Mouse (Mus musculus) forebrain, embryonic 15.5 days (tissue): ENCODE results near the gene Tigar. TPM values are rescaled to one million over a fixed set of nuclear protein-coding genes. Genes with fewer than 3 reads are reported as not detected.

Experiments used
- ATAC-seq: fragments of 200-750 bp; cut with Nextera tagmentation; replicated peaks from 2 replicates; pipeline ENCODE4 v1.8.0; 2017; ENCODE audit warnings: mild to moderate bottlenecking, moderate TSS enrichment, moderate library complexity
- H3K27ac ChIP-seq: fragments of 300-500 bp; sonication (generic); replicated peaks from 2 replicates; pipeline ENCODE4 v1.5.1; 2015; ENCODE audit warnings: mild to moderate bottlenecking, inconsistent platforms
- H3K27me3 ChIP-seq: fragments of 300-500 bp; sonication (generic); 2 replicates; pipeline ENCODE4 v1.6.1; 2015; ENCODE audit warnings: inconsistent platforms
- H3K36me3 ChIP-seq: fragments of 300-500 bp; sonication (generic); 2 replicates; pipeline ENCODE4 v1.6.1; 2015; ENCODE audit warnings: mild to moderate bottlenecking, inconsistent platforms
- H3K4me1 ChIP-seq: fragments of 300-500 bp; sonication (generic); 2 replicates; pipeline ENCODE4 v1.6.1; 2015; ENCODE audit warnings: inconsistent platforms
- H3K4me2 ChIP-seq: fragments of 300-500 bp; sonication (generic); replicated peaks from 2 replicates; pipeline ENCODE4 v1.6.1; 2015; ENCODE audit warnings: mild to moderate bottlenecking, inconsistent platforms
- H3K4me3 ChIP-seq: fragments of 300-500 bp; sonication (generic); 2 replicates; pipeline ENCODE4 v1.5.1; 2015; ENCODE audit warnings: mild to moderate bottlenecking, inconsistent platforms
- H3K9ac ChIP-seq: fragments of 300-500 bp; sonication (generic); replicated peaks from 2 replicates; pipeline ENCODE4 v1.6.1; 2015; ENCODE audit warnings: mild to moderate bottlenecking, inconsistent platforms
- H3K9me3 ChIP-seq: fragments of 300-500 bp; sonication (generic); 2 replicates; pipeline ENCODE4 v1.6.1; 2016; ENCODE audit warnings: inconsistent platforms
- WGBS: fragments of 180-500 bp; shearing (Covaris S2); methylation state at CpG from one replicate; pipeline ENCODE4 v1.1.7; 2015; ENCODE audit warnings: mixed read lengths; 5-methylcytosine and 5-hydroxymethylcytosine counted together
- polyA plus RNA-seq: library from polyadenylated mRNA; unstranded; fragments of >200 nt; fragmentation: Nextera tagmentation; extraction: Ambion mirVana; gene quantifications from 2 replicates; pipeline ENCODE4 v1.2.1, GENCODE M21; 2015

The Tigar gene
- polyA plus RNA-seq, 1 experiment from 2014 or later, result 10.0 TPM

DNA sequence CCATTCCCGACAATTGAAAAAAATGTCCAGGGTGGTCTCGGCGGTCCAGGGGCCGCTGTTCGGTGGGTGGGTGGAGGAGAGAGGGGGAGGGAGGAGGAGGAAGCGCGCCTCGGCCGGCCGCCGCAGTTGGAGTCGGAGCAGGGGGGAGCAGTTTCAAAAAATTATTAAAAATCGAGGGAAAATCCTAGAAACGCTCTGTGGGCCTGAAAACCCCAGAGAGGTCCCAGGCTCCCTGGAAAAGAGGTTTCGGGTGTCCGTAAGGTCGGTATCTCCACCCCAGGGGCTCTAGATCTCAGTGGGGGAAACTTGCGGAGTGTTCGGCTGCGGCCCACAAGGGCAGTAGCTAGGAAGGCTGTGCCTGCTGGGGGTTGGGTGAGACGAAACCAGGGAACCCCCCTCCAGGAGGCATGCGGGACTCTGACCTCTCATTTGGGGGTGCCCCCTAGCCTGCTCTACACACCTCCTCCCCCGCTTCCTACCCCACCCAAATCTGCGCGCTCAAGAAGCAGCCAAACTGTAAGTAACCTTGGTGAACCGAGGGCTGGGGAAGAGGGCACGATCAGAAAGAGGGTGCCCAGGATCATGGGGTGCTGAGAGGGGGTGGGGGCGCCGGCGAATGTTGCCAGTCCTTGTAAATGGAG, 40.1 kb upstream of the Tigar start:
- no peak for ATAC-seq
- peak overlapping the region; percentile 83 for H3K4me2 ChIP-seq
- peak overlapping the region; percentile 57 for H3K4me3 ChIP-seq
- H3K9ac ChIP-seq, result peak overlapping the region; percentile 61
- no peaks in the 10 kb centered on the region for H3K36me3 ChIP-seq
- under 1% methylated on average over 30 of the region's 30 CpGs for WGBS
- no peaks in the 10 kb centered on the region for H3K9me3 ChIP-seq
- peaks cover 14% of the 10 kb centered on the region for H3K27me3 ChIP-seq
- H3K27ac ChIP-seq, result peak overlapping the region; percentile 79
- peaks cover 77% of the 10 kb centered on the region for H3K4me1 ChIP-seq

DNA sequence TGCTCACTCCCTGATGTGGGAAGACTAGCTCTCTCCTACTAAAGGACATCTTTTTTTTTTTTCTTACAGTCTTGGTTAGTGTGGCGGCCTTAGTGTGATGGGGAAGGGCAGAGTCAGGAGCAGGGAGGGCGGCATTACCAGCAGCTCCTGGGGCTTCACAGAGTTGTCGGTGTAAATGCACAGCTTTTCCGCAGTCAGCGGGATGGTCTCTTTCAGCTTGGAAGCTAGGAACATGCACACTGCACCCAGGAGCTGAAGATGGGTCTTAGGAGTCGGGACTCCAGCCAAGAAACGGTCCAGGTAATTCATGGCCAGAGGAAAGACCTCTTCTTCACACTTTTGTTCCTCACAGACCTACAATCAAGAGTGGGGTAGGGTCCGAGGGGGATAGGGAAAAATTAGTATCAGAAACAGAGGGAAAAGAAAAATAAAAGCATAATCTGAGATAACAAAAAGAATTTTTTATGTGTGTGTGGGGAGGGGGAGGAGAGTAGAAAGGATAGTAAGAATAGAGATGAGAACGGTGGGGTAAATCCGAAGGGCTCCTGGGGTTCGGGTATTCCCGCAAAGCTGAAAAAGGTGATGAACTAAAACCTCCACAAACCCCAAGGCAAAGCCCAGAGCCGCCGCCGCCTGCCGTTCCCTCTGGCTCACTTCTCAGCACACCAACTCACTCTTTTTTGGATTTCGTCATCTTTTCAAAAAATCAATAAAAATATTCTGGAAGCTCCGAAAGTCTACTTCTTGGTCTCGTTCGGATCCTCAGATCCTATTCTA, 39.4 kb upstream of the Tigar start:
- Histone ChIP-seq H3K36me3 (no peaks in the 10 kb centered on the region), H3K4me1 (peaks cover 76% of the 10 kb centered on the region), H3K27me3 (peaks cover 9% of the 10 kb centered on the region), H3K4me3 (peak overlapping the region; percentile 57), H3K27ac (peak overlapping the region; percentile 79), H3K9me3 (no peaks in the 10 kb centered on the region), H3K4me2 (peak overlapping the region; percentile 83), H3K9ac (peak overlapping the region; percentile 61)
- 1% methylated on average over 20 of the region's 20 CpGs for WGBS
- no peak for ATAC-seq

DNA sequence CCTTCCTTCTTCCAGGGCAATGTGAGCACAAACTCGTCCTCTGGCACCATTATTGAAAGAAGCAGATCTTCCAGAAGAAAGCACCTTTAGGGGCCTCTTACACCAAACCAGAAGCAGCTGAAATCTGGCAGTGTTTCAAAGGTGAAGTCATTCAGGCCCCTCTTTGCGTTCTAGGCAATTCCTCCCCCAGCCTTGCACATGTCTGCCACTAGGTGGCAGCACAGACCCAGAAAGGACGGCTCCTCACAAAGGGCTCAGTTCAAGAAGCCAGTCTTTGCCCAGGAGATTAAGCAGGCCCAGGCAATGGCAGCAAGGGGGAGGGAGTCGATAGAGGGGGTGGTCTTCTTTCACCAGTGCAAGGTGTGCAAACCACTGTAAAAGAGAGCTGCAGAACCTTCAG, 38.3 kb upstream of the Tigar start:
- Histone ChIP-seq H3K9ac (no peak overlapping the region), H3K4me3 (peak overlapping the region; percentile 57)
- 0% methylated on average over 4 of the region's 4 CpGs for WGBS

DNA sequence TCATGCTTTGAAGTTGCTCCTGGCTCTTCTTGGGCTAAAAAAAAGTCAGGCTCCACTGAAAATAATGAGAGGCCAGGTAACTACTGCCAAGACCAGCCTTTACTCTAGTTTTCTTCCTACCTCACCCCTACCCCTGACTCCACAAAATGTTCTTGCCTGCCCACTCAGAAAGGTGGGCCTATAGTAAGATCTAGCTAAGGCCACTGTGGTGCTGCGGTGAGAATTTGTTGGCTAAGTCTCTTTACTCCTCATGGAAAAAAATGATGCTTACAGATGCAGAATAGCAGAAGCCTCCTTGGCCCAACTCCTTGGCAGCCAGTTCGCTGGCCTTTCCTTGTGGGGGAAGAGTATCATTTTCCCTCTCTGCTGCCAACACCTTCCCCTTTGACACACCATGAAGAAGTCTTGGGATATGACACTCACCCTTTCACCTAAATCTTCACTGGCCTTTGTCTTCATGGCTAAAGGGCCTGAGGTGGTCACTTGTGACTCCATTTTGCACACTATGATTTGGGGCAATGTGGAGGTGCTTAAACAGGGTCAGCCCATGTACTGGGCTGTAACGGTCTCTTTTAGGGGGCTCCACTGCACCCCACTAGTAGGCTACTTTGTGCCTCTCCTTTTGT, 37.1 kb upstream of the Tigar start:
- Histone ChIP-seq H3K9ac (no peak overlapping the region), H3K9me3 (no peaks in the 10 kb centered on the region), H3K36me3 (no peaks in the 10 kb centered on the region), H3K4me1 (peaks cover 69% of the 10 kb centered on the region), H3K27me3 (no peaks in the 10 kb centered on the region), H3K4me3 (no peak overlapping the region), H3K4me2 (no peak overlapping the region), H3K27ac (0 out of 2 replicates have a peak overlapping the region, but pooled peaks have one; percentile 10)
- no peak for ATAC-seq
- WGBS, result 83% methylated on average over 3 of the region's 3 CpGs

More for the DNA sequence above, 38.3 kb upstream of the Tigar start:
- no peaks in the 10 kb centered on the region for H3K27me3 ChIP-seq
- H3K36me3 ChIP-seq, result no peaks in the 10 kb centered on the region
- H3K9me3 ChIP-seq, result no peaks in the 10 kb centered on the region
- H3K27ac ChIP-seq, result peak overlapping the region; percentile 79
- H3K4me2 ChIP-seq, result peak overlapping the region; percentile 83
- peak; percentile 23 for ATAC-seq
- H3K4me1 ChIP-seq, result peaks cover 74% of the 10 kb centered on the region

DNA sequence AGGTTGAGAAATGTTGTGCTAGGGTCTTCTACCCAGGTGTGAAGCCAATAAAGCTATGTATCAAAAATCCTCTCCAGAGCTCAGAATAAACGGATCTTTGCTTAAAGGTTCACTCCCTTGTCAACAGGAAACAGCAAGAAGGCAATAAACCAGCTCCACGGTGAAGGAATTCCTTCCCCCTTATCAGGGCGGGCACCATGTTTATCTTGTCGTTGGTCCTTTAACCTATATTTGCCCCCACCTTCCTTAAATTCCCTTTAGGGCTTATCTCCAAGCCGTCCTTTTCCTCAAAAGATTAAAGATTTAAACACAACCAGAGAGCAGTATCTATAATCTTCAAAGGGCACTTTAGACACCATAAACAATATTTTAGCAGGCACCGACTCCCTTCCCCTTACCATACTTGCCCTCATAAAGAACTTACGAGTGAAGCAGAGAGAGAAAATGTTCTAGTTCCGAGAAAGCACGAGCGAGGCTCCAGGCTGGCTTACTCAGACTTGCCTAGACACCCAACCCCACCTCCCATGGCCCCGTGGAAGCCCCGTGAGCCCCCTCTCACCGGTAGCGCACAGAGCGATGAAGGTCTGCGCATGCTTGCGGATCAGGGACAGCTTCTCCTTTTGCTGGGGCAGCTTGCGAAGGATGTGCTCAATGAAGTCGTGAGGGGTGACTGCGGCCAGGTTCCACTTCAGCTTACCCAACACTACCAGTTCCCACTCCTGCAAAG, 36.3 kb upstream of the Tigar start:
- 85% methylated on average over 20 of the region's 20 CpGs for WGBS
- no peak overlapping the region for H3K9ac ChIP-seq
- H3K27me3 ChIP-seq, result no peaks in the 10 kb centered on the region
- no peak overlapping the region for H3K4me2 ChIP-seq
- no peak overlapping the region for H3K27ac ChIP-seq
- H3K9me3 ChIP-seq, result no peaks in the 10 kb centered on the region
- H3K4me1 ChIP-seq, result peaks cover 64% of the 10 kb centered on the region
- H3K36me3 ChIP-seq, result no peaks in the 10 kb centered on the region
- no peak for ATAC-seq
- no peak overlapping the region for H3K4me3 ChIP-seq

DNA sequence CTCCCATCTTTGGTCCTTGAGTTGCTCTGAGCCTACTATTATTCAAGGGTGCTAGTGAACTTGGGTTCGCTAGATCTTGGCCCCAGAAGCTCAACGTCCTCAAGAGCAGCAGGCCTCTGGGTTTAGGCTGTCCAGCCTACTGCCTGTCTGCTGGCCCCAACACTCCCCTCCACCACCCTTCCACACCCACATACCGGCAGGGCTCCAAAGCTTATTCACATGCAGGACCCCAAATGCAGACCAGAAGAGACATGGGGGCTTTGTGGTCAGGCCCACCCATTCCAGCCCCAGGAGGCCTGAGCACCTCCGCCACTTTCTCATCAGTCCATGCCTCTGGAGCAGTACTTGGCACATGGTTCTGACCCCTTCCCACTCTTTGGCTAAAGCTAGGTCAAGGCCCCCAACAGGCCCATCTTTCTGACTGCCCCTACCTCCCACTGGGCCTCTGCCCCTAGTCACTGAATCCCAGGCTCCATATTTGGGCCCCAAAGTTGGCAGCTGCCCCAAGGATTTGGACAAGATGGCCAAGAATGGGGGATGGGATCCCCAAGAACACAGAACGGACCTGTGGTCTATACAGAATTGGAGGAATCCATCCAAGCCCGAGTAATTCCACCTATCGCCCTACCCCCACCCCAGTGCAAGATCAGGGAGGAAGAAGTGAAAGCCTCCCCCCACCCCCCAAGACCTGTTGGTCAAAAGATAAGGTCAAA, 34.4 kb upstream of the Tigar start:
- no peak overlapping the region for H3K4me3 ChIP-seq
- H3K27me3 ChIP-seq, result no peaks in the 10 kb centered on the region
- 69% methylated on average over 7 of the region's 7 CpGs for WGBS
- no peak overlapping the region for H3K9ac ChIP-seq
- H3K9me3 ChIP-seq, result no peaks in the 10 kb centered on the region
- peaks cover 51% of the 10 kb centered on the region for H3K4me1 ChIP-seq
- no peak overlapping the region for H3K4me2 ChIP-seq
- ATAC-seq, result no peak
- H3K27ac ChIP-seq, result 0 out of 2 replicates have a peak overlapping the region, but pooled peaks have one; percentile 44
- H3K36me3 ChIP-seq, result no peaks in the 10 kb centered on the region

DNA sequence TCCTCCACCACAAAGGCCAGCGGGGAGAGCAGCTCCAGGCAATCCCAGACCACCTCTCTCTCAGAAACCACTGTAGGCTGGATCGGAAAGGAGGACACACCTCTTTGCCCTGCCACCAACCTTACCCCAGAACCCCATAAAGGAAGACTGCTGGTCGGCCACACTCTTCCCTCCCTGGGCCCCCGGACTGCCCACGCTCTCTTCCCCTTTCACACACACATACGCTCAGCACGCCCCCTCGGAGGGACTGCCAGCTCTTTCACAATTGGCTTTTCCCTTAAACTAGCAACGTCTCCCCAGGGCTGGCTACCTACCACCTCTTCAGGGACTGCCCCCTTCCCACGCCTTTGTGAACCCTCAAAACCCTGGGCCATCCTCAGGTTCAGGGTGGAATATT, 33.8 kb upstream of the Tigar start:
- WGBS, result 71% methylated on average over 10 of the region's 10 CpGs
- no peak for ATAC-seq
- Histone ChIP-seq H3K4me2 (no peak overlapping the region), H3K36me3 (no peaks in the 10 kb centered on the region), H3K9ac (no peak overlapping the region), H3K27me3 (no peaks in the 10 kb centered on the region), H3K4me1 (peaks cover 46% of the 10 kb centered on the region), H3K4me3 (no peak overlapping the region), H3K9me3 (no peaks in the 10 kb centered on the region), H3K27ac (peak overlapping the region; percentile 44; the same call in 1 of the 2 replicates)

DNA sequence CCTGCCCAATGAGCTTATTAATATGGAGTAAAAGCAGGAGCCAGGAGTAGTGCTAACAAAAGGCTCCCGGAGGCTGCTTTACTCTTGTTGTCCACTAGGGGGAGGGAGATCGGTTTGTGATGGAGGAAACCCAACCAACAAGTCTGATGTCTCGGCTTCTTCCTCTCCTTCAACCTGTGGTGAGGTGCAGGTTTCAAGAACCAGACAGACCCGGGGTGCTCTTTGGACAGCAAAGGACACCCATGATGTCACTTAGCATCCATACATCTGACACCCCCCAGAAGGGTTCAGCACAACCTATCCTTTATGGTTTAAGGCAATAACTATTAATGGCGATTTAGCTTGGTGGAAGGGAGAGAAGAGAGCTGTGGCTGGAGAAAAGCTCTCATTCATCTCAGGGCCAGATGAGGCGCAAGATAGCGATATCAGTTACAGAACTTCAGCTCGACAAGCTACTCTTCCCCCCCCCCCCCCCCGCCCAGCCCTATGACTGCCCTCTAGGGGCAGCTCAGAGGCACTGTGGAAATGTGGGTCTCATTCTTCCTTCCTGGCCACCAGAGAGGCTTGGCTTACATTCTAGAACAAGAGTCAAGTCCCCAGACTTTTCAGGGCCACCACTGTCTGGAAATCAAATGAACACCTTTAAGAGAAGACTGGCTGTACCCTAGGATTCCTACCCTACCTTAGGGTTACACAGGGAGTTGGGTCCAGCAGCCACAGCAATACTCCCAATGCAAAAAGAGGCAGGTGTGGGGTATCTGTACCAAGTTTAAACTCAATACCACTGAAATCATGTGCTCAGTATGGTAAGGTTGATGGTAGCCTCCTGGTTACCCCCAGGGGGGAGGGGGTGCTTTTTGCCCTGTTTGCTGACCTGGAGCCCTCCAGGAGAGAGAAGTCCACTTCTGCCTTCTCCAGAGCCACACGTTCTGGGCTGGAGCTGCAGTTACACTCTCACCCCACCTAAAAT, 33.1 kb upstream of the Tigar start:
- H3K27me3 ChIP-seq, result no peaks in the 10 kb centered on the region
- no peaks in the 10 kb centered on the region for H3K9me3 ChIP-seq
- H3K27ac ChIP-seq, result peak overlapping the region; percentile 44
- peak overlapping the region; percentile 26; the same call in 1 of the 2 replicates for H3K4me2 ChIP-seq
- no peak overlapping the region for H3K9ac ChIP-seq
- peak overlapping the region; percentile 16 for H3K4me3 ChIP-seq
- H3K36me3 ChIP-seq, result peaks cover 1% of the 10 kb centered on the region; the same call in 1 of the 2 replicates
- peak; percentile 59 for ATAC-seq
- H3K4me1 ChIP-seq, result peaks cover 42% of the 10 kb centered on the region
- WGBS, result 23% methylated on average over 9 of the region's 10 CpGs

DNA sequence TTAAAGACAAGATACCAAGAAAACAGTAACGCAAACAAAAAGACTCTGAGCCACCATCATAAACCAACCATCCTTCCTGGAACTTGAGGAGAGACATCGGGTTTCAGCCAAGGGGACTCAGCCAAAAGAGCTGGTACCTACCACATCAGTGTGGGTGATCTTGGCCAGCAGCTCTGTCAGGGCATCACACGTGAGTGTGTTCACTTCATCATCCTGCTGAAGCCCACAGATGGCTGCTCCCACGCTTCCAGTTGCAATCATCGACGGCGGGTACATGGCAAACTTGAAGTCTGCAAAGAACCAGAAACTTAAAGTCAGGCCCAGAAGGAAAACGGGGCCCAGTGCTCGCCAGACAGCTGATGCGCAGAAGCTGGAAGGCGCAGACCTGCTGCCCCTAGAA, 29.6 kb upstream of the Tigar start:
- no peak overlapping the region for H3K4me2 ChIP-seq
- no peak overlapping the region for H3K4me3 ChIP-seq
- peaks cover 5% of the 10 kb centered on the region; the same call in 1 of the 2 replicates for H3K36me3 ChIP-seq
- H3K27me3 ChIP-seq, result no peaks in the 10 kb centered on the region
- H3K27ac ChIP-seq, result no peak overlapping the region
- H3K9ac ChIP-seq, result no peak overlapping the region
- no peaks in the 10 kb centered on the region for H3K9me3 ChIP-seq
- 93% methylated on average over 11 of the region's 11 CpGs for WGBS
- no peak for ATAC-seq
- peaks cover 31% of the 10 kb centered on the region for H3K4me1 ChIP-seq

DNA sequence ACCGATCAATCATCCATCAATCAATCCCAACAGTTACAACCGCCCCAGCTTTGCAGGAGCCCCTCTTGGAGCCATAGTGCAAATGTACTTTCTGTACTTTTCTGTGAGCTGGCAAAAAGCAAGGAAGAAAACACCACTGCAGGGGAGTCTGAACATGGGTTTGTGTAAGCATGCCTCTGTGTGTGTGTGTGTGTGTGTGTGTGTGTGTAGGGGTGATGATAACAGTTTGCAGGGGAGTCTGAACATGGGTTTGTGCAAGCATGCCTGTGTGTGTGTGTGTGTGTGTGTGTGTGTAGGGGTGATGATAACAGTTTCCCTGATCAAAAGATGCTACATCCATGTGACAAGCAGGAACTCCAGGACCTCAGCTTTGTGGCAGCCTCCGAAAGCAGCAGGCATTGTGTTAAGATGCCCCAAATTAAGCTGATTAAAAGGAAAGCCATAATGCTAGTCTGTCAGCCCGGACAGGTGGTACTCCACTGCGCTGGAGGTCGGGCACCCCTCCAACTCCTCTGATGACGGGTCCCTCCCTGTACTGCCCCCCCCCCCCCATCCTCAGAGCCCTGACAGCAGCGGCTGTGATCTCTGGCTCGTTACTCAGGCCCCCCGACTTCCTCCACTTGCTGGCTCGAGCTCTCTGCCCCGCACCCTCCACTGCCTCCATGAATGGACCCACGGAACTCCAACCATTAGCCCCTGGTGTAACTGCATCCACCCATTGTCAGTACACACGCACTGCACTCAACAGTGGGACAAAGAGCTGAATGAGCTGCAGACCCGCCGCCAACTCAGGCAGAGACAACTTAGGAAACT, 24.3 kb upstream of the Tigar start:
- Histone ChIP-seq H3K4me1 (peaks cover 52% of the 10 kb centered on the region), H3K27ac (peak overlapping the region; percentile 77)

More for the DNA sequence above, 24.3 kb upstream of the Tigar start:
- H3K4me2 ChIP-seq, result peak overlapping the region; percentile 43
- 17% methylated on average over 16 of the region's 16 CpGs for WGBS
- no peaks in the 10 kb centered on the region for H3K27me3 ChIP-seq
- H3K9ac ChIP-seq, result peak overlapping the region; percentile 28
- no peaks in the 10 kb centered on the region for H3K9me3 ChIP-seq
- peak; percentile 92 for ATAC-seq
- H3K4me3 ChIP-seq, result peak overlapping the region; percentile 27
- H3K36me3 ChIP-seq, result peaks cover 9% of the 10 kb centered on the region; the same call in 1 of the 2 replicates
